Mouse (Mus musculus): ENCODE results near the gene Gm28035.

Gene Gm28035

GRCm38 (mm10) chr2:30240267-30240666 lies at the start of gene Gm28035:
Gene Gm28035, plus strand, starts transcription at chr2:30240567.
- DNase-seq (ENCODE audit: low spot score), result no peak

- DNase-seq (ENCODE audit: low spot score), result no peak
Observed at GRCm38 (mm10) chr2:30191790-30192580, 48.4 kb upstream of the Gm28035 start.

GRCm38 (mm10) chr2:30194656-30195055 lies 45.7 kb upstream of the Gm28035 start:
- DNase-seq (ENCODE audit: low spot score), result no peak

- DNase-seq (ENCODE audit: low spot score), result no peak
Observed at GRCm38 (mm10) chr2:30198021-30198420, 42.3 kb upstream of the Gm28035 start.

- no peak for DNase-seq (ENCODE audit: low spot score)
Observed at GRCm38 (mm10) chr2:30199984-30200383, 40.4 kb upstream of the Gm28035 start.

GRCm38 (mm10) chr2:30200388-30200925 lies 39.9 kb upstream of the Gm28035 start:
- DNase-seq (ENCODE audit: low spot score), result no peak

- no peak for DNase-seq (ENCODE audit: low spot score)
Observed at GRCm38 (mm10) chr2:30203439-30203838, 36.9 kb upstream of the Gm28035 start.

- no peak for DNase-seq (ENCODE audit: low spot score)
Observed at GRCm38 (mm10) chr2:30205255-30205628, 35.1 kb upstream of the Gm28035 start.

GRCm38 (mm10) chr2:30205629-30206357 lies 34.6 kb upstream of the Gm28035 start, which contains the start of gene Kyat1:
Gene Kyat1, minus strand, starts transcription at chr2:30205847.
- peak; percentile 69 for DNase-seq (ENCODE audit: low spot score)

GRCm38 (mm10) chr2:30207401-30207800 lies 33.0 kb upstream of the Gm28035 start:
- DNase-seq (ENCODE audit: low spot score), result no peak

- DNase-seq (ENCODE audit: low spot score), result no peak
Observed at GRCm38 (mm10) chr2:30207886-30208285, 32.5 kb upstream of the Gm28035 start.

- no peak for DNase-seq (ENCODE audit: low spot score)
Observed at GRCm38 (mm10) chr2:30211408-30212168, 28.8 kb upstream of the Gm28035 start.

- no peak for DNase-seq (ENCODE audit: low spot score)
Observed at GRCm38 (mm10) chr2:30212169-30212545, 28.2 kb upstream of the Gm28035 start.

- no peak for DNase-seq (ENCODE audit: low spot score)
Observed at GRCm38 (mm10) chr2:30212951-30213350, 27.4 kb upstream of the Gm28035 start.

GRCm38 (mm10) chr2:30214745-30215144 lies 25.6 kb upstream of the Gm28035 start:
- no peak for DNase-seq (ENCODE audit: low spot score)

GRCm38 (mm10) chr2:30215493-30215892 lies 24.9 kb upstream of the Gm28035 start:
- DNase-seq (ENCODE audit: low spot score), result no peak

GRCm38 (mm10) chr2:30216293-30216692 lies 24.1 kb upstream of the Gm28035 start:
- no peak for DNase-seq (ENCODE audit: low spot score)

GRCm38 (mm10) chr2:30235593-30235992 lies 4.8 kb upstream of the Gm28035 start:
- DNase-seq (ENCODE audit: low spot score), result no peak

- DNase-seq (ENCODE audit: low spot score), result no peak
Observed at GRCm38 (mm10) chr2:30236426-30237198, 3.8 kb upstream of the Gm28035 start.

- DNase-seq (ENCODE audit: low spot score), result peak; percentile 96
Observed at GRCm38 (mm10) chr2:30237199-30237880, 3.0 kb upstream of the Gm28035 start, which contains the start of gene Lrrc8a. Gene Lrrc8a, plus strand, starts transcription at chr2:30237715.

GRCm38 (mm10) chr2:30237881-30238280 lies 2.5 kb upstream of the Gm28035 start:
- DNase-seq (ENCODE audit: low spot score), result peak; percentile 60
